Mouse (Mus musculus) right cerebral cortex, postnatal 25 days (tissue): Measurements from ENCODE around the gene Phlda1.

Experiments used
- DNase-seq: peaks from one replicate; pipeline ENCODE4 v3.0.0; 2022

Gene Phlda1

DNA sequence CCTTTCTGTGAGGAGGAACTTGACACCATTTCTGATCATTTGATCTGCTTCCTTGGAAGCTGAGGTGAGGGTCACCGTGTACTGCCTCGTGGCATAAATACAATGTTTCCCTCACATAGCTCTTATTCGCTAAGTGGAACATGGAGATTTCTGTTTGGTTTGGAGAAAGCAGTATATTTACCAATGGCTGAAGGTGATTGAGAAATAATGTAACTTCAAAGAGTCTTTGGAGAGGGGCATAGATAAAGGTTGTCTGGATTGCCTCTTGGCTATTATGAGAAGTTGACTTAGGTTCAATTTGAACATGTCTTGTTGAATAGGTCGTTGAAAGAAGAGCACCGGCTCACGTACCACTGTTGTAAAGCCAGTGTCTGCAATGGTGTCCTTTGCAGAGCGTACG lies 28.6 kb downstream of the Phlda1 start:
- no peak for DNase-seq

DNA sequence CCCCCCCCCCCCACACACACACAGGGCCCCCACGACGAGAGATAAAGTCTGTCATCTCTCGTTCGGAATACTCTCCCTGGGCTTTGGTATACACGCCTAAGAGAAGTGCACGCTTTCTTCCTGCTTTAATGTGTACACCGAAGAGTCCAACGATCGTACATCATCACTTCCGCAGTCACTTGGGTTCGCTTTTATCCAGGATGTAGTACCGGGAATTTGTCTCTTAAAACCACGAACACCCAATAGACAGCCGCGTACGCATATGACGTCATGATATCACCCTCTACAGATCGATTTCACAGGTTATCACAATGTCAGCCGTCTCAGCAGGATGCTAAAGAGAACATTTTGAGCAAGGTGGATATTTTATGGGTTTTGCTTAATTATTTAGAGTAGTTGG lies 31.3 kb downstream of the Phlda1 start:
- DNase-seq: no peak

DNA sequence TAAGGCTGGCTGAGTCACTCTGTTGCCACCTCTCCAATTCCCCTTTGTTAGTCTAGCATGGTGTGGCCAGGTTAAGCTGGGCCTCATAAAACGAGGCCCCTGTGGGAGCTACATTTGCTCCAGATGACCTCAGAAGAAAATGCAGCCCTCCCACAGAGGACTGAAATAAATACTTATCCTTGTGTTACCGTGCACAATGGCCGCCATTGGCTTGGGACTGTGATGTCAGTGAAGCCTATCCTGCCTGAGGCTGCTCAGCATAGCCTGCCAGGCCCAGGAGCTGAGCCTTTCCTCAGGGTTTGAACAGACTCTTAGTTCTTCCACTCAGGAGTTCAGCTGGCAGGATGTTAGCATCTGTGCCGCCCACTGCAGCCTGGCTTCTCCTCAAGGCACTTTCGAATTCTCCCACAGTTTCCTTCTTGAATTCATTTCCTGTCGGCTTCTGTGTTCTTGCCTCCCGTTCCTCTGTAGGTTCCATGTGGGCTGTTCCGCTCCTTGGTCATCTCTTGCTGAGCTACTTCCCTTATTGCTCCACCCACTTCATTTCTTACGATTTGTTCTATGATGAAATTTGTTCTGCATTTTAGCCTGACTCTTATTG lies 33.7 kb downstream of the Phlda1 start:
- peak; percentile 67 for DNase-seq

DNA sequence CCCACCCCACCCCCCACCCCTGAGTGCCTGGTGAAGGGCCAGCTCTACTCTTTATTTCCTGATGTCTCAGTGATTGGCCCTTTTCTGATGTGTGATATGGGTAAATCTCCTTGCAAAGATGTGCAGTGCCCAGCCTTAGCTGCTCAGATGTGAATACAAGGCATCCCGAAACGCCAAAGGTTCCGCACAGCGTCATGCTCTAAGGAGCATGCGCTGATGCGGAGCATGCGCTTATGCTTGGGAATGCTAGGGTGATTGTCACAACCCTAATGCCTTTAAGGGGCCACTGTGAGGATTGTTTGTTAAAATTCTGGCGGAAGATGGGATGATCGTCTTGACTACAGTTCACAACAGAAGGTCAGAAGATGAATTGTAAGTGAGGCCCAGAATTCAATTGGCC lies 34.6 kb downstream of the Phlda1 start:
- DNase-seq: no peak

DNA sequence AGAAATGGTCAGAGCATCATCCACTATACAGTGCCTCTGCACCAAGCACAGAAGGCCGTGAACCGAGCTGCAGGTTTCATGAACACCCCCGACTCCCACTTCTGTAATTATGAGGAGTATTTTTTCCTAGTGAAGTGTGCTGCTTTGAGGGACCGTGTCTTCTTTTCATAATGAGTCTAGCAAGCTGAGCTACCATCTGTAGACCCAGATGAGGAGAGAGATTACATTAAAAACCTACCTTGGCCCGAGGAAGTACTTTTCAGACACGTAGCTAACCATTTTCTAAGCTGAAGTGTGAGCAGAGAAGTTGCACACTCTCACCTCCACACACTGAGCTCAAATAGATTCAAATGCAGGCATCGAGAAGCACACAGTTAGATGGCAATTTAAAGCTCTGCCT lies 37.0 kb downstream of the Phlda1 start:
- peak; percentile 16 for DNase-seq

DNA sequence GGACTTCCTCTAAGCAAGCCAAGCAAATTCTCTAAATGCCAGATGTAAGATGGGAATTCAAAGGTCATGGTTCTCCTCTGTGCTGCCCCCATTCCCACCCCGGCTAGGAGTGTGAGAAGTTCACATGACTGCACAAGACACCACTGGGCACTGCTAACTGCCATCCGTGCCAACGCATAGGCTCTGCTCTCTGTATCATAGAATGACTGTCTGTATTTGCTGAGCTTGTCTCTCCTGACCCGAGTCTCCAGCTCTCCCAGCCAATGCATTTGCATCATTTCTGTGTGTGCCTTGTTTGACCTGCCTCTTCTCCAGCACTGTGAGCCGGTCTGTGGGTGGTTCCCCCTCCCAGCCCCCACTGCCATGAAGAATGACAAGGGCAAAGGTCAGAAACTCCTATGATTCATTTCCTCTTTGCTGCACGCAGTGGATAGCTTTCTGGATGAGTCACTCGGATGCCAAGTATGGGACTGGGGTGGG lies 37.7 kb downstream of the Phlda1 start:
- DNase-seq: no peak

DNA sequence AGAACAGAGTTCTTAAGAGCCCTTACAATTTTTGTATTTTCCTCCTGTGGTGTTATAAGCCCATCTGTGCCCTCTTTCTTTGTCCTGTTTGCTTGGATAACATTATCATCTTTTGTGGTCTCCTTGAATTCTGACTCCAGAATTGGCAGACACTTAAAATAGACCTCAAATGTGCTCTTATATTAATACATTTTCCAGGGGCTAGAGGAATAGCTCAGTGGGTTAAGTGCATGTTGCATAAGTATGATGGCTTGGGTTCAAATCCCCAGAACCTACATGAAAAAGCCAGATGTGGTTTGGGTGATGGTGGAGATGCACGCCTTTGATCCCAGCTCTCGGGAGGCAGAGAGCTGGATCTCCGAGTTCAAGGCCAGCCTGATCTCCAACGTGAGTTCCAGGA lies 38.2 kb downstream of the Phlda1 start:
- DNase-seq: no peak

DNA sequence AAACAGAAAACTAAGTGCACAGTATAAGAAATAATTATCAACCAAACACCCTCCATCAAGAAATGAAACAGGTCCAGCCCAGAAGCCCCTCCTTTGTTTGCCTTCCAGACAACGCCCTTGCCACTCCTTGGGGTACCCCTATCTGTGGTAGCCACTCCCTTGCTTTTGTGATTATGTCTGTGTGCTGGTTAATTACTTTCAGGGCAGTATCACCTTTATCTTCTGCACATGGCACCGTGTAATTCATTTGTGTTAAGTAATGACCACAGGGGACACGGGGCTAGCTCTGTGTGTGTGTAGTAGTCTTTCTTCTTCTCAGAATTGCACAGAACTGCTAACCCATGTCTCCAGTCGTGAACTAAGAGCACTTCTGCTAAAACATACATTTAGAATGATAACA lies 39.6 kb downstream of the Phlda1 start:
- DNase-seq: no peak

DNA sequence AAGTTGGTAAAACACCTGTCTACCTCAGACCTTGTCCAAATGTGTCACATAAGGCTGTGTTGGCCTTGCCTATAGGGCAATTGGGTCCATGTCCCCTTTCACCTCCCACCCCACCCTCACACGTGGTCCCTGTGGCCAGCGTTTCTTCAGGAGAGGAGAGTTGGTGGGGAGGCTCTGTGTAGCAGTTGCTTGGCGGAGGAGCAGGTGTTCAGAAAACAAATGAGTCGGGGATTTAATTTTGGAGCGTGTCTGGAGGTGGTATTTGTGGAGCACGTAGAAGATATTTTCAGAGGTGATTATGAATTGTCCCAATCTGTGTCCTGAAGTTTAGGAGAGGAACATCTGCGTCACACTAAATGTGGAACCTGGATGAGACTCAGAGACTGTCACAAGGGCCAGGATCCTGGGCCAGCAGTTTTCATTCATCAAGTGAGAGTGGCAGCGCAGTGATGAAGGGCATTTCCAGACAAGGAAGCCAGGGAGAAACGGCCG lies 41.8 kb downstream of the Phlda1 start:
- peak; percentile 67 for DNase-seq

DNA sequence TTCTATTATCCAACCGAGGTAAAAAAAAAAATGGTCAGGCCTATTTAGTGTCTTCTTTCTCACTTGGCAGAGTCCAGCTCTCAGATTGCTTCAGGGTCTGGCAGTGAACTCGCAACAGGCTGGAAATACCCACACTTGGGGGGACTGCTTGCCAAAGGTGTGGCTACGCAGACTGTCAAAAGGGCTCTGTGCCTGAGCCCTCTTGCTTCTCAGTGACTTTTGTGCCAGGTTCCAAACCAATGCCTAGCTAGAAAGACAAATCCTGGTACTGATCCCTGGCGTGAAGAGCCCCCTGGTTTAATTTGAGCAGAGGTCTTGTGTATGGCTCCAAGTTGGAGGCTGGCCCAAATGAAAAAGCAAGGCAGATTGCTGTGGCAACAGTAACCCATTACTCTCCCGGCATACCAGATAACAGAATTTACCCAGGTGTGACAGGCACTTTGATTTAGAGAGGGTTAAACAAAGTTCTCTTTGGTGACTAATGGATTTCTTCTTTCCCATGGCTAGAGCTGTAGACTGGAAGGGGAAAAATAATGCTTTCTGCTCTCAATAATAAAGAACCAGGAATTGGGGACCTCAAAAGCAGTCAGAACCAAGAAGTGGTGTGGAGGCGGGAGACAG lies 44.1 kb downstream of the Phlda1 start:
- no peak for DNase-seq

DNA sequence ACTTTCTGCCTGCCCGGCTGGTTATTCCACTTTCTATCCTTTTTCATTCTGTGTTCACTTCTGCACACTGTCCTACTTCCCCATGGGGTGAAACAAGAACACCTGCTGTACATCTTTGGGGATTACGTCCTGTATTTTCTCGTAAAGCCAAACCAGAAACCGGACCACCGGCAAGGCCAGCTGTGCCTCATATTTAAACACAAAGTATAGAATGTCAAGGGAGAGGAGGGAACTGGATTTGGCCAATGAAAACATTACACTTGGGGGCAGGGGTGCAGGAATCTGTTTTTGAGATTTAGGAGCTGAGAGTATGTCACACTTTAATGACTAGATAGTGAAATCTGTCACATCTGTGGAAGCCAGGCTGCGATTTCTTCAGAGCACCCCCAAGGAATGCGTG lies 47.6 kb downstream of the Phlda1 start:
- no peak for DNase-seq

DNA sequence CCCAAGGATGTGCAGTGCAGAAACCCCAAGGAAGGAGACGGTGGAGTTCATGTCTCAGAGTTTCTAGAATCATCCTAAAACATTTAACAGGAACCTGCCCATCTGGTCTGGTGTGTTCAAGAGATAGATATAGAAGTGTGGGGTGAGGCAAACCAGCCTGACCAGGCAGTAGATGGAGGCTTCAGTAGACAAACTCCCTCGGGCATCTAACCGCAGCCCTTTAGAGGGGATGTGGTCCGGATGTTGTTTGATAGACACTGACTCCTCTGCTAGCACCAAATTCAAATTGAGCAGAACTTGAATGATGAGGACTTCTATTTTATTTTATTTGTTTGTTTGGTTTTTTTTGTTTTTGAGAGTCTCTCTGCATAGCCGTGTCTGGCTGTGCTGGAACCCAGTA lies 48.6 kb downstream of the Phlda1 start:
- no peak for DNase-seq

DNA sequence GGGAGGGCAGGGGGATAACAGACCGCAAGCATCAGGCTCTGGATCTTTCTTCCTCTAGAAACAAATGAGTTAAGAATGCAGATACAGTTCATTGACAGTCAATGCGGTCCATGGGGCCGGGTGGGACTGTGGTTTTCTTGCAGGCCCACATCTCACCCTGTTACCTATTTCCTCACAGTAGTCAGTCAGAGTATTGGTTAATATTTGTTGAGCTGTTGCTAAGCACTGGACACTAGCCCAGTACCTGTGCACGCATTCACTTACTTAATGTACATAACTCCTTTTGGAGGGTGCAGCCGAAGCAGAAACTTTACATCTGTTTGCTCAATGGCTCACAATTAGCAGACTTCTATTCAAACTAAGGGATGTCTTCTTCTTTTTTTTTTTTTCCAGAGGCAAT lies 52.1 kb downstream of the Phlda1 start:
- DNase-seq: no peak
